In genomic region chr2:124618091-124618490, GRCm38 (mm10) we compare ENCODE assay signal across 15 mouse cellular contexts.
A peak's percentile ranks its signal among the peaks of the same experiment; 100 is the strongest.
DNase-seq lines count a peak whose midpoint lies in the region; ATAC-seq lines count a peak whose summit lies in the region.
"Had no signal": no experiment of that assay in that cellular context is flagged by ENCODE, and none has a peak within 500 bp of the region (broad histone marks: within the 10 kb centered on the region; RNA-seq: fewer than 3 reads in every experiment).

No protein-coding gene starts in this region.

- H3K4me3 ChIP-seq in kidney, embryonic 14.5 days (ENCODE audit: low read length): no peak overlapping the region
- H3K4me3 ChIP-seq in heart, embryonic 15.5 days: 0 out of 2 replicates have a peak overlapping the region, but pooled peaks have one; percentile 25
- H3K4me3 ChIP-seq in hindbrain, embryonic 16.5 days (ENCODE audit: low read length): no peak overlapping the region
- H3K4me3 ChIP-seq: midbrain, embryonic 12.5 days had no signal

- ATAC-seq in kidney, embryonic 14.5 days (ENCODE audit: low FRiP score, low TSS enrichment): 0 out of 2 replicates have a peak, but pooled peaks have one; percentile 18
- no peak; the same call in 1 of the 2 replicates for ATAC-seq in heart, embryonic 15.5 days (replicated peaks; ENCODE audit: insufficient number of reproducible peaks, insufficient read depth, low FRiP score, low read depth)
- peak; percentile 26; the same call in 1 of the 2 replicates for ATAC-seq in hindbrain, embryonic 16.5 days

- H3K27ac ChIP-seq in kidney, embryonic 14.5 days (ENCODE audit: low read depth, low read length): no peak overlapping the region
- H3K27ac ChIP-seq in heart, embryonic 15.5 days: peak overlapping the region; percentile 86
- no peak overlapping the region for H3K27ac ChIP-seq in hindbrain, embryonic 16.5 days (ENCODE audit: low read depth, low read length)
- H3K27ac ChIP-seq: midbrain, embryonic 12.5 days had no signal

- H3K9ac ChIP-seq in kidney, embryonic 14.5 days (ENCODE audit: low read depth, low read length): no peak overlapping the region
- H3K9ac ChIP-seq in heart, embryonic 15.5 days: no peak overlapping the region
- no peak overlapping the region for H3K9ac ChIP-seq in hindbrain, embryonic 16.5 days (ENCODE audit: low read depth, low read length)
- H3K9ac ChIP-seq: midbrain, embryonic 12.5 days had no signal

- no peaks in the 10 kb centered on the region for H3K9me3 ChIP-seq in kidney, embryonic 14.5 days (ENCODE audit: control insufficient read depth, low read length)
- no peaks in the 10 kb centered on the region for H3K9me3 ChIP-seq in heart, embryonic 15.5 days (replicated peaks)
- H3K9me3 ChIP-seq in hindbrain, embryonic 16.5 days (ENCODE audit: control insufficient read depth, low read length): no peaks in the 10 kb centered on the region
- H3K9me3 ChIP-seq: midbrain, embryonic 12.5 days had no signal

- WGBS in kidney, embryonic 14.5 days: 80% methylated on average over 5 of the region's 5 CpGs
- WGBS in heart, embryonic 15.5 days: 35% methylated on average over 5 of the region's 5 CpGs
- 81% methylated on average over 5 of the region's 5 CpGs for WGBS in hindbrain, embryonic 16.5 days

- H3K36me3 ChIP-seq in kidney, embryonic 14.5 days (ENCODE audit: control insufficient read depth, insufficient read depth, low read length): no peaks in the 10 kb centered on the region
- no peaks in the 10 kb centered on the region for H3K36me3 ChIP-seq in heart, embryonic 15.5 days
- no peaks in the 10 kb centered on the region for H3K36me3 ChIP-seq in hindbrain, embryonic 16.5 days (ENCODE audit: control insufficient read depth, insufficient read depth, low read length)
- H3K36me3 ChIP-seq: midbrain, embryonic 12.5 days had no signal

- H3K4me2 ChIP-seq in kidney, embryonic 14.5 days (replicated peaks; ENCODE audit: low read depth, low read length): no peak overlapping the region
- H3K4me2 ChIP-seq in heart, embryonic 15.5 days: peak overlapping the region; percentile 39
- peak overlapping the region; percentile 8; the same call in 1 of the 2 replicates for H3K4me2 ChIP-seq in hindbrain, embryonic 16.5 days (ENCODE audit: low read length)
- H3K4me2 ChIP-seq: midbrain, embryonic 12.5 days had no signal

- no peaks in the 10 kb centered on the region for H3K27me3 ChIP-seq in kidney, embryonic 14.5 days (ENCODE audit: control insufficient read depth, insufficient read depth, low read length)
- no peaks in the 10 kb centered on the region for H3K27me3 ChIP-seq in heart, embryonic 15.5 days
- no peaks in the 10 kb centered on the region for H3K27me3 ChIP-seq in hindbrain, embryonic 16.5 days (replicated peaks; ENCODE audit: control insufficient read depth, insufficient read depth, low read length)

- intact Hi-C loops in heart, postnatal 36 days (cut with DNase I): no loop called here

- H3K4me1 ChIP-seq in kidney, embryonic 14.5 days (ENCODE audit: control insufficient read depth, insufficient read depth, low read length): peaks cover 16% of the 10 kb centered on the region; the same call in 1 of the 2 replicates
- H3K4me1 ChIP-seq in heart, embryonic 15.5 days (replicated peaks): peaks cover 84% of the 10 kb centered on the region
- H3K4me1 ChIP-seq in hindbrain, embryonic 16.5 days (ENCODE audit: control insufficient read depth, insufficient read depth, low read depth, low read length): peaks cover 42% of the 10 kb centered on the region

- peak; percentile 95 for DNase-seq in heart, adult 11 months
- DNase-seq in heart, postnatal 36 days: no peak
- DNase-seq in kidney, adult 9 months: no peak
- no peak for DNase-seq in urinary bladder, postnatal 14 days (ENCODE audit: low spot score)
- no peak for DNase-seq in spleen, postnatal 14 days (ENCODE audit: low spot score in 2 of 2)
- DNase-seq: adrenal gland, postnatal 10 days; cerebellum, adult 8-10 months; embryo, embryonic 11 days; kidney, adult 2 months; right cerebral cortex, postnatal 14 days; thymus, postnatal 36 days had no signal
